In the genomic region with DNA sequence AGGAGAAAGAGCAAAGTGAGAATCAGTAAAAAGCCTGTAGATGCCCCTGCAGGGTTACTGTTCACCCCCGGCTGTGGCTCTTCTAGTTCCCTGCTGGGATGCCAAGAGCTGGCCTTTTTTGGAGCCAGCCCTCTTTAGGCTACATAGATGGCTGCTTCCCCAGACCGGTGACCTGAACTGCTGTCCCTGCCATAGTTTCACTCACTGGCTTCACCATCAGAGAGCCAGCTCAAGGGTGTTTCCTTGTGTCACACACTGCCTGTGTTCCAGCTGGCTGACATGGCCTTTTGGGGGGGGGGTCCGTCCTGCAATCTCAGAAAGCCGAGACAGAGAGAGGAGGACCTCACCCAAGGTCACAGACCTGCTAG, we compare ENCODE assay signal across 16 mouse cellular contexts. TPM values are rescaled to one million over a fixed set of nuclear protein-coding genes. Genes with fewer than 3 reads are reported as not detected.
DNase-seq lines count a peak whose midpoint lies in the region; ATAC-seq lines count a peak whose summit lies in the region.
"Had no signal": no experiment of that assay in that cellular context is flagged by ENCODE, and none has a peak within 500 bp of the region (broad histone marks: within the 10 kb centered on the region; RNA-seq: fewer than 3 reads in every experiment).

No protein-coding gene starts in this region.

- H3K4me3 ChIP-seq in hindbrain, embryonic 13.5 days, result no peak overlapping the region
- no peak overlapping the region for H3K4me3 ChIP-seq in hindbrain, embryonic 11.5 days (ENCODE audit: low read depth, low read length)
- H3K4me3 ChIP-seq in embryonic facial prominence, embryonic 11.5 days (ENCODE audit: low read depth, low read length), result no peak overlapping the region
- H3K4me3 ChIP-seq in heart, embryonic 11.5 days (ENCODE audit: low read depth, low read length), result no peak overlapping the region
- H3K4me3 ChIP-seq: limb, embryonic 15.5 days had no signal

- no peak for DNase-seq in hindbrain, embryonic 11.5 days (ENCODE audit: low spot score)
- no peak for DNase-seq in embryonic facial prominence, embryonic 11.5 days (ENCODE audit: low spot score)
- peak; percentile 28 for DNase-seq in heart, postnatal 4 days
- DNase-seq in spleen, adult 18-20 months, result no peak
- DNase-seq in left cerebral cortex, adult 9 months (ENCODE audit: low spot score in 2 of 2), result no peak
- DNase-seq in cerebellum, adult 8-10 months, result no peak
- DNase-seq: adrenal gland, adult 8-10 months; cerebellum, postnatal 14 days; embryo, embryonic 11 days; kidney, adult 11 months; kidney, postnatal 10 days had no signal

- WGBS in hindbrain, embryonic 13.5 days, result 49% methylated on average over 4 of the region's 4 CpGs
- 42% methylated on average over 4 of the region's 4 CpGs for WGBS in hindbrain, embryonic 11.5 days
- 48% methylated on average over 4 of the region's 4 CpGs for WGBS in embryonic facial prominence, embryonic 11.5 days
- WGBS in heart, embryonic 11.5 days (ENCODE audit: insufficient replicate concordance), result 36% methylated on average over 4 of the region's 4 CpGs

- no peaks in the 10 kb centered on the region for H3K27me3 ChIP-seq in hindbrain, embryonic 13.5 days
- H3K27me3 ChIP-seq in hindbrain, embryonic 11.5 days (ENCODE audit: control insufficient read depth, insufficient read depth, low read length), result no peaks in the 10 kb centered on the region
- H3K27me3 ChIP-seq in embryonic facial prominence, embryonic 11.5 days (ENCODE audit: control insufficient read depth, insufficient read depth, low read length), result no peaks in the 10 kb centered on the region
- no peaks in the 10 kb centered on the region for H3K27me3 ChIP-seq in heart, embryonic 11.5 days (ENCODE audit: control insufficient read depth, insufficient read depth, low read length)
- H3K27me3 ChIP-seq: limb, embryonic 15.5 days had no signal

- H3K9ac ChIP-seq in hindbrain, embryonic 13.5 days, result no peak overlapping the region; the same call in 1 of the 2 replicates
- H3K9ac ChIP-seq in hindbrain, embryonic 11.5 days (ENCODE audit: low read depth, low read length), result no peak overlapping the region
- peak overlapping the region; percentile 22; the same call in 1 of the 2 replicates for H3K9ac ChIP-seq in embryonic facial prominence, embryonic 11.5 days (replicated peaks; ENCODE audit: low read length)
- no peak overlapping the region for H3K9ac ChIP-seq in heart, embryonic 11.5 days (ENCODE audit: low read depth, low read length)
- H3K9ac ChIP-seq: limb, embryonic 15.5 days had no signal

- H3K27ac ChIP-seq in hindbrain, embryonic 13.5 days, result peak overlapping the region; percentile 40
- H3K27ac ChIP-seq in hindbrain, embryonic 11.5 days (ENCODE audit: low read depth, low read length), result no peak overlapping the region
- no peak overlapping the region for H3K27ac ChIP-seq in embryonic facial prominence, embryonic 11.5 days (replicated peaks; ENCODE audit: low read depth, low read length)
- peak overlapping the region; percentile 38; the same call in 1 of the 2 replicates for H3K27ac ChIP-seq in heart, embryonic 11.5 days (ENCODE audit: low read depth, low read length)
- H3K27ac ChIP-seq: limb, embryonic 15.5 days had no signal

- H3K9me3 ChIP-seq in hindbrain, embryonic 13.5 days, result no peaks in the 10 kb centered on the region
- no peaks in the 10 kb centered on the region for H3K9me3 ChIP-seq in hindbrain, embryonic 11.5 days (ENCODE audit: control insufficient read depth, low read length)
- no peaks in the 10 kb centered on the region for H3K9me3 ChIP-seq in embryonic facial prominence, embryonic 11.5 days (replicated peaks; ENCODE audit: control insufficient read depth, low read length)
- H3K9me3 ChIP-seq in heart, embryonic 11.5 days (replicated peaks; ENCODE audit: control insufficient read depth, low read length), result no peaks in the 10 kb centered on the region
- H3K9me3 ChIP-seq: limb, embryonic 15.5 days; megakaryocyte, embryonic 14.5 days had no signal

- peaks cover 14% of the 10 kb centered on the region for H3K36me3 ChIP-seq in hindbrain, embryonic 13.5 days
- H3K36me3 ChIP-seq in hindbrain, embryonic 11.5 days (ENCODE audit: control insufficient read depth, insufficient read depth, low read length), result no peaks in the 10 kb centered on the region
- no peaks in the 10 kb centered on the region for H3K36me3 ChIP-seq in embryonic facial prominence, embryonic 11.5 days (replicated peaks; ENCODE audit: control insufficient read depth, insufficient read depth, low read depth, low read length)
- H3K36me3 ChIP-seq in heart, embryonic 11.5 days (ENCODE audit: control insufficient read depth, insufficient read depth, low read length), result peaks cover 3% of the 10 kb centered on the region; the same call in 1 of the 2 replicates

- ATAC-seq in hindbrain, embryonic 13.5 days (ENCODE audit: low FRiP score), result no peak
- ATAC-seq in hindbrain, embryonic 11.5 days (ENCODE audit: low FRiP score), result no peak
- ATAC-seq in embryonic facial prominence, embryonic 11.5 days (replicated peaks; ENCODE audit: insufficient number of reproducible peaks, low FRiP score, low TSS enrichment, low read depth), result no peak
- no peak for ATAC-seq in heart, embryonic 11.5 days (replicated peaks; ENCODE audit: insufficient number of reproducible peaks, low FRiP score, low TSS enrichment)
- ATAC-seq: forebrain, embryonic 14.5 days had no signal

- H3K4me2 ChIP-seq in hindbrain, embryonic 13.5 days, result no peak overlapping the region
- no peak overlapping the region for H3K4me2 ChIP-seq in hindbrain, embryonic 11.5 days (replicated peaks; ENCODE audit: low read depth, low read length)
- no peak overlapping the region for H3K4me2 ChIP-seq in embryonic facial prominence, embryonic 11.5 days (ENCODE audit: low read depth, low read length)
- H3K4me2 ChIP-seq in heart, embryonic 11.5 days, result no peak overlapping the region
- H3K4me2 ChIP-seq: limb, embryonic 15.5 days had no signal

- peaks cover 29% of the 10 kb centered on the region for H3K4me1 ChIP-seq in hindbrain, embryonic 13.5 days (replicated peaks)
- H3K4me1 ChIP-seq in hindbrain, embryonic 11.5 days (replicated peaks; ENCODE audit: control insufficient read depth, insufficient read depth, low read length), result no peaks in the 10 kb centered on the region
- H3K4me1 ChIP-seq in embryonic facial prominence, embryonic 11.5 days (ENCODE audit: control insufficient read depth, insufficient read depth, low read length), result no peaks in the 10 kb centered on the region; the same call in 1 of the 2 replicates
- H3K4me1 ChIP-seq in heart, embryonic 11.5 days (ENCODE audit: control insufficient read depth, insufficient read depth, low read length), result peaks cover 11% of the 10 kb centered on the region

RNA-seq across cellular contexts. Expression of gene Jdp2, which starts 42.7 kb away (rescaled TPM):
- polyA plus RNA-seq in hindbrain, embryonic 13.5 days (2015; fragmentation: Nextera tagmentation; extraction: Ambion mirVana), result 0.32 and 0.42 TPM in 2 replicates
- polyA plus RNA-seq in hindbrain, embryonic 11.5 days (2014; fragmentation: Nextera tagmentation; extraction: Ambion mirVana), result 0.25 and 0.43 TPM in 2 replicates
- 0.27 and 0.49 TPM in 2 replicates for polyA plus RNA-seq in embryonic facial prominence, embryonic 11.5 days (2014; fragmentation: Nextera tagmentation; extraction: Ambion mirVana)
- 0.49 and 0.62 TPM in 2 replicates for polyA plus RNA-seq in heart, embryonic 11.5 days (2014; fragmentation: Nextera tagmentation; extraction: Ambion mirVana)
- total RNA-seq in heart, postnatal 4 days (2021), result 10 to 100 TPM in 1 of 2 experiments, 1 to 10 TPM in 1; 9.1 to 12.2 TPM

RNA-seq across cellular contexts. Expression of gene Batf, which starts 44.9 kb away (rescaled TPM):
- polyA plus RNA-seq in hindbrain, embryonic 13.5 days (2015; fragmentation: Nextera tagmentation; extraction: Ambion mirVana), result 1.5 and 1.7 TPM in 2 replicates
- 1.8 and 2.2 TPM in 2 replicates for polyA plus RNA-seq in hindbrain, embryonic 11.5 days (2014; fragmentation: Nextera tagmentation; extraction: Ambion mirVana)
- 2.5 and 3.7 TPM in 2 replicates for polyA plus RNA-seq in embryonic facial prominence, embryonic 11.5 days (2014; fragmentation: Nextera tagmentation; extraction: Ambion mirVana)
- 4.5 and 6.7 TPM in 2 replicates for polyA plus RNA-seq in heart, embryonic 11.5 days (2014; fragmentation: Nextera tagmentation; extraction: Ambion mirVana)
- 1 to 10 TPM in 1 of 2 experiments, under 1 TPM in 1; 0.74 to 1.5 TPM for total RNA-seq in heart, postnatal 4 days (2021)

Comparison
In these comparisons a context has a peak if more than half of its experiments do, and no peak if none do; other contexts are left out.
1. H3K27ac ChIP-seq: peak in hindbrain, embryonic 13.5 days (single experiment) and heart, embryonic 11.5 days (single experiment); none in hindbrain, embryonic 11.5 days (single experiment) and embryonic facial prominence, embryonic 11.5 days (single experiment).